In the genomic region with DNA sequence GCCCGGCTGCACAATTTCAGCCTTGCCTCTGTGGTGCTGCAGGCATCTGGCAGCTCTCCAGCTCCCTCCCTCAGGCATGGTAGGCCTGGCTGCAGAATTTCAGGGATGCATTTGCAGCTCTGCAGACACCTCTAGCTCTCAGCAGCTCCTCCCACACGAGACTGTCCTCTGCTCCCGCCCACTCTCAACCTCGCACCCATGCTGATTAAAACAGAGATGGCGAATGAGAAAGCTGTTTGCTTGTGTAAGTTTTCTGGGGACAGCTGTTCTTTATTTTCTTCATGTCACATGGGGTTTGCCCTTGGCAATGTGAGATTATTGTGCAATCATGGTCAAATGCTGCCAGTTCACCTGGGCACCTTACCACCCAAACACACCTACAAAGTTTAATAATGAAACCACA, we compare ENCODE assay signal across 7 mouse cellular contexts.
DNase-seq lines count a peak whose midpoint lies in the region; ATAC-seq lines count a peak whose summit lies in the region.

No protein-coding gene starts in this region.

- no peak overlapping the region for H3K4me3 ChIP-seq in hindbrain, embryonic 12.5 days

- H3K27me3 ChIP-seq in hindbrain, embryonic 12.5 days, result no peaks in the 10 kb centered on the region

- peaks cover 7% of the 10 kb centered on the region for H3K4me1 ChIP-seq in hindbrain, embryonic 12.5 days

- no peaks in the 10 kb centered on the region for H3K36me3 ChIP-seq in hindbrain, embryonic 12.5 days

- H3K9ac ChIP-seq in hindbrain, embryonic 12.5 days, result no peak overlapping the region

- H3K4me2 ChIP-seq in hindbrain, embryonic 12.5 days (replicated peaks), result no peak overlapping the region

- no peaks in the 10 kb centered on the region for H3K9me3 ChIP-seq in hindbrain, embryonic 12.5 days (replicated peaks)

- intact Hi-C loops in left cerebral cortex, postnatal 14 days (cut with DNase I), result no loop called here

- peak; percentile 59 for ATAC-seq in hindbrain, embryonic 12.5 days (ENCODE audit: low FRiP score)

- peak; percentile 9 for DNase-seq in urinary bladder, postnatal 14 days (ENCODE audit: low spot score)
- DNase-seq in urinary bladder, postnatal 10 days (ENCODE audit: low spot score), result no peak
- peak; percentile 63 to 71 for DNase-seq in cerebellum, postnatal 36 days
- peak; percentile 52 to 56 for DNase-seq in left cerebral cortex, postnatal 14 days (ENCODE audit: low spot score in 2 of 2)
- DNase-seq in right cerebral cortex, postnatal 25 days, result peak; percentile 25
- no peak for DNase-seq in spleen, postnatal 4 days (ENCODE audit: low spot score in 2 of 2)

- no peak overlapping the region for H3K27ac ChIP-seq in hindbrain, embryonic 12.5 days

- WGBS in hindbrain, embryonic 12.5 days, result 31% methylated on average over 5 of the region's 5 CpGs

Comparison
In these comparisons a context has a peak if more than half of its experiments do, and no peak if none do; other contexts are left out.
1. DNase-seq: peak in urinary bladder, postnatal 14 days (single experiment), cerebellum, postnatal 36 days (2 of 2), left cerebral cortex, postnatal 14 days (2 of 2) and right cerebral cortex, postnatal 25 days (single experiment); none in urinary bladder, postnatal 10 days (single experiment) and spleen, postnatal 4 days (0 of 2).